Mouse (Mus musculus) midbrain, embryonic 13.5 days (tissue): ENCODE results near the gene Mcm9. TPM values are rescaled to one million over a fixed set of nuclear protein-coding genes. Genes with fewer than 3 reads are reported as not detected.
"Not testable (repeated sequence)": the region's sequence is repeated elsewhere in the genome, so short reads cannot be mapped to it uniquely, and the experiment has no call there.

Source experiments
- ATAC-seq: fragments of 200-750 bp; cut with Nextera tagmentation; 2 replicates; pipeline ENCODE4 v1.8.0; 2017; ENCODE audit warnings: mild to moderate bottlenecking, moderate TSS enrichment, moderate library complexity
- H3K27ac ChIP-seq: fragments of 300-500 bp; sonication (generic); 2 replicates; pipeline ENCODE4 v1.5.1; 2015; ENCODE audit warnings: inconsistent platforms, mild to moderate bottlenecking, moderate library complexity
- H3K27me3 ChIP-seq: fragments of 300-500 bp; sonication (generic); 2 replicates; pipeline ENCODE4 v1.6.1; 2015; ENCODE audit warnings: mild to moderate bottlenecking, inconsistent platforms
- H3K36me3 ChIP-seq: fragments of 300-500 bp; sonication (generic); 2 replicates; pipeline ENCODE4 v1.6.1; 2015; ENCODE audit warnings: mild to moderate bottlenecking, inconsistent platforms
- H3K4me1 ChIP-seq: fragments of 300-500 bp; sonication (generic); replicated peaks from 2 replicates; pipeline ENCODE4 v1.6.1; 2015; ENCODE audit warnings: inconsistent platforms
- H3K4me2 ChIP-seq: fragments of 300-500 bp; sonication (generic); replicated peaks from 2 replicates; pipeline ENCODE4 v1.6.1; 2015; ENCODE audit warnings: moderate library complexity, mild to moderate bottlenecking, inconsistent platforms
- H3K4me3 ChIP-seq: fragments of 300-500 bp; sonication (generic); replicated peaks from 2 replicates; pipeline ENCODE4 v1.5.1; 2015; ENCODE audit warnings: mild to moderate bottlenecking, inconsistent platforms
- H3K9ac ChIP-seq: fragments of 300-500 bp; sonication (generic); replicated peaks from 2 replicates; pipeline ENCODE4 v1.6.1; 2015; ENCODE audit warnings: mild to moderate bottlenecking, inconsistent platforms
- H3K9me3 ChIP-seq: fragments of 300-500 bp; sonication (generic); 2 replicates; pipeline ENCODE4 v1.6.1; 2016; ENCODE audit warnings: mild to moderate bottlenecking, inconsistent platforms
- WGBS: fragments of 180-500 bp; shearing (Covaris S2); methylation state at CpG from one replicate; pipeline ENCODE4 v1.1.7; 2015; 5-methylcytosine and 5-hydroxymethylcytosine counted together
- polyA plus RNA-seq: library from polyadenylated mRNA; unstranded; fragments of >200 nt; fragmentation: Nextera tagmentation; extraction: Ambion mirVana; gene quantifications from 2 replicates; pipeline ENCODE4 v1.2.1, GENCODE M21; 2015

Mcm9 gene
- 9.8 and 10.4 TPM in 2 replicates for polyA plus RNA-seq

DNA sequence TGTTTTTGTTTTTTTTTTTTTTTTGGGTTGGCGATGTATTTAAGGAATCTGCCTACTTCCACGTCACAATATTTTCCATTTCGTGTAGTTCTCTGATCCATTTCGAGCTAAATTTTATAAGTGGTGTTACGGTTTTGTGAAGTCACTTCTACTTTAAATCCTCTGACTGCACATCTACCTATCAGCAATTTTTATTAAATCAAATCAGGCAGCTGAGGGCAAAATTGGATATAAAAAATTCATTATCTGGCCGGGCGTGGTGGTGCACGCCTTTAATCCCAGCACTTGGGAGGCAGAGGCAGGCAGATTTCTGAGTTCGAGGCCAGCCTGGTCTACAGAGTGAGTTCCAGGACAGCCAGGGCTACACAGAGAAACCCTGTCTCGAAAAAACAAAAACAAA, at the start of gene Mcm9:
Gene Mcm9, minus strand, starts transcription at position 101 of the 400 bp plus-strand sequence.
- not testable (repeated sequence) for H3K9me3 ChIP-seq, H3K36me3 ChIP-seq, ATAC-seq, H3K27me3 ChIP-seq
- H3K27ac ChIP-seq: peak within 1 kb of the TSS; percentile 81
- H3K4me2 ChIP-seq: peak within 1 kb of the TSS; percentile 56
- peak within 1 kb of the TSS; percentile 77 for H3K4me3 ChIP-seq
- H3K4me1 ChIP-seq: peaks cover 13% of the 10 kb centered on the region; the same call in 1 of the 2 replicates
- H3K9ac ChIP-seq: peak within 1 kb of the TSS; percentile 73
- WGBS: 60% methylated on average over 10 of the region's 10 CpGs

GRCm38 (mm10) chr10:53661788-53662187, 31.5 kb upstream of the Mcm9 start:
- Histone ChIP-seq H3K27me3 (no peaks in the 10 kb centered on the region), H3K27ac (no peak overlapping the region), H3K9me3 (no peaks in the 10 kb centered on the region), H3K9ac (no peak overlapping the region), H3K4me1 (no peaks in the 10 kb centered on the region), H3K4me3 (no peak overlapping the region), H3K36me3 (peaks cover 3% of the 10 kb centered on the region; the same call in 1 of the 2 replicates), H3K4me2 (no peak overlapping the region)
- ATAC-seq: no peak
- WGBS: 81% methylated on average over 4 of the region's 4 CpGs

- not testable (repeated sequence) for H3K27ac ChIP-seq, H3K9me3 ChIP-seq, H3K4me2 ChIP-seq, H3K27me3 ChIP-seq, H3K4me3 ChIP-seq, H3K9ac ChIP-seq, H3K36me3 ChIP-seq, H3K4me1 ChIP-seq, ATAC-seq
- 86% methylated on average over 5 of the region's 5 CpGs for WGBS
Measured at GRCm38 (mm10) chr10:53654239-53654638, 24.0 kb upstream of the Mcm9 start.

DNA sequence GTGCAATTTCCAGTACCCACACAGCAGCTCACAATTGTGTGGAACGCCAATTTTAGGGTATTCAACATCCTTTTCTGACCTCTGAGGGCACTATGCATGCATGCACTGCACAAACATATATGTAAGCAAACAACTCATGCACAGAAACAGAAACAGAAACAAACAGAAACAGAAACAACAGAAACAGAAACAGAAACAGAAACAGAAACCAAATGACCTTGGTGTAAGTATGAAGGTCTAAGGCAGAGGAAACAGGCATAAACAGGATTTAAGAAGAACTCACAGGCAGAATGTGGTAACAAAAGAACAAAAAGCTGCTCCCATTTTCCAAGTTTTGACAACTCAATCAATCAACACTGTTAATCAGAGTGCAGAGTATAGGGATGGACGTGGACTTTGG, 20.4 kb upstream of the Mcm9 start:
- Histone ChIP-seq H3K4me3 (no peak overlapping the region), H3K4me1 (no peaks in the 10 kb centered on the region), H3K9ac (no peak overlapping the region), H3K4me2 (no peak overlapping the region), H3K27ac (no peak overlapping the region), H3K27me3 (no peaks in the 10 kb centered on the region), H3K9me3 (no peaks in the 10 kb centered on the region), H3K36me3 (peaks cover 9% of the 10 kb centered on the region)
- ATAC-seq: no peak
- 86% methylated on average over 2 of the region's 2 CpGs for WGBS

DNA sequence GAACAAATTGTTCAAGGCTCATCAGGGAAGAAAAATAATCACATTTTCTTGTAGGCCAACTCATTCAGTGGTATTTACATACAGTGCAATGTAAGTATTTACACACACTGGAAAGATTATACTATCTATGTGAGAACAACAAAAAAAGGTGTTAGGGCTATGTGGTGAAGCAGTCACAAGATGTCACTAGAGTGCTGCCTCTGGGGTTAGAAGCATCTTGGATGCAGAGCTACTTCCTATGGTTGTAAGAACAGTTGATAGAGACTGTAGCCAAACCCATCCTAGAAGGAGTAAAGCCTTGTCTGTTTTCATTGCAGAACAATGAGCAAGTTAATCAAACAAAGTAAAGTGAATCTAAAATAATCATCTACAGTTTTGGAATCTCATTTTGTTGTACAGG, 11.3 kb upstream of the Mcm9 start:
- no peaks in the 10 kb centered on the region for H3K36me3 ChIP-seq
- no peak overlapping the region for H3K4me2 ChIP-seq
- peak; percentile 67 for ATAC-seq
- no peak overlapping the region for H3K27ac ChIP-seq
- H3K4me3 ChIP-seq: no peak overlapping the region
- no peaks in the 10 kb centered on the region for H3K4me1 ChIP-seq
- H3K9ac ChIP-seq: no peak overlapping the region
- H3K27me3 ChIP-seq: no peaks in the 10 kb centered on the region
- H3K9me3 ChIP-seq: no peaks in the 10 kb centered on the region

GRCm38 (mm10) chr10:53635246-53635971, 5.2 kb upstream of the Mcm9 start:
- Histone ChIP-seq H3K27me3 (no peaks in the 10 kb centered on the region), H3K4me3 (no peak overlapping the region), H3K9me3 (no peaks in the 10 kb centered on the region), H3K4me1 (no peaks in the 10 kb centered on the region), H3K9ac (no peak overlapping the region), H3K27ac (no peak overlapping the region), H3K4me2 (no peak overlapping the region), H3K36me3 (no peaks in the 10 kb centered on the region)
- 91% methylated on average over 13 of the region's 13 CpGs for WGBS
- ATAC-seq: no peak

DNA sequence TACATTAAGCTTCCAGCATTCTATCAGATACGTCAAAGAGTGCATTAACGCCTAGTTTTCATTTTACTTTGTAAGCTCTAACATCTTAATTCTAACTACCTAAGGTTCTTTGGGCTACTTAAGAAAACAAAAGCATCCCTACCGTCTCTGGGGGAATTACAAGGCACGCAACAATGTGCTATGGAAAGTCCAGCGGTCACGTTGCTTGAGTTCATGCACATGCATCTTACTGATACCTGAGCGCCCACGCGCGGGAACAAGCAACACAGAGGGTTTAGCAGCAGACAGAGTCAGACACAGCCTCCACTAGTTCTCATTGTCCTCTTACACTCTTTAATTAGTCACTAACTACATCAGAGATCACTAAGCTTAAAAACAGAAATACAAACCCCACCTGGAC, 3.9 kb upstream of the Mcm9 start:
- Histone ChIP-seq H3K4me1 (no peaks in the 10 kb centered on the region), H3K9me3 (no peaks in the 10 kb centered on the region), H3K27me3 (no peaks in the 10 kb centered on the region), H3K4me3 (no peak overlapping the region), H3K4me2 (no peak overlapping the region), H3K27ac (no peak overlapping the region), H3K9ac (no peak overlapping the region), H3K36me3 (no peaks in the 10 kb centered on the region)
- whole genome bisulfite sequencing: 72% methylated on average over 10 of the region's 10 CpGs
- no peak for ATAC-seq

DNA sequence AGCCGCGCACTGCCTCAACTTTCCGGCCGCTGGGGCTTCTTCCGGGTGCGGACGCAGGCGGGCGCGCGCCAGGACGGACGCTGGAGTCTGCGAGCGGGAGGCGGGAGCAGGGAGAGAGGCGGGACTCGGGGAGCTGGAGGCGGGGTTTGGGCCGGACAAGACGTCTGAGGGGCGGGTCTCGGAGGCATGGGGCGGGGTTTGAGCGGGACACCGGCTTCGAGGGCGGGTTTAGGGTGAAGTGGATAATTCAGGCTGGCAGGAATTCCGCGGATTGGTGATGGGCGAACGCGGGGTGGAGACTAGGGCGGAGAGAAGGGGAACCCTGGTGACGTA, 355 bp downstream of the Mcm9 start:
- Histone ChIP-seq H3K4me1 (peaks cover 13% of the 10 kb centered on the region; the same call in 1 of the 2 replicates), H3K27me3 (no peaks in the 10 kb centered on the region), H3K4me3 (peak overlapping the region; percentile 77), H3K9ac (peak overlapping the region; percentile 73), H3K27ac (peak overlapping the region; percentile 81), H3K9me3 (no peaks in the 10 kb centered on the region), H3K36me3 (no peaks in the 10 kb centered on the region), H3K4me2 (peak overlapping the region; percentile 56)
- under 1% methylated on average over 35 of the region's 35 CpGs for WGBS
- ATAC-seq: peak; percentile 97

DNA sequence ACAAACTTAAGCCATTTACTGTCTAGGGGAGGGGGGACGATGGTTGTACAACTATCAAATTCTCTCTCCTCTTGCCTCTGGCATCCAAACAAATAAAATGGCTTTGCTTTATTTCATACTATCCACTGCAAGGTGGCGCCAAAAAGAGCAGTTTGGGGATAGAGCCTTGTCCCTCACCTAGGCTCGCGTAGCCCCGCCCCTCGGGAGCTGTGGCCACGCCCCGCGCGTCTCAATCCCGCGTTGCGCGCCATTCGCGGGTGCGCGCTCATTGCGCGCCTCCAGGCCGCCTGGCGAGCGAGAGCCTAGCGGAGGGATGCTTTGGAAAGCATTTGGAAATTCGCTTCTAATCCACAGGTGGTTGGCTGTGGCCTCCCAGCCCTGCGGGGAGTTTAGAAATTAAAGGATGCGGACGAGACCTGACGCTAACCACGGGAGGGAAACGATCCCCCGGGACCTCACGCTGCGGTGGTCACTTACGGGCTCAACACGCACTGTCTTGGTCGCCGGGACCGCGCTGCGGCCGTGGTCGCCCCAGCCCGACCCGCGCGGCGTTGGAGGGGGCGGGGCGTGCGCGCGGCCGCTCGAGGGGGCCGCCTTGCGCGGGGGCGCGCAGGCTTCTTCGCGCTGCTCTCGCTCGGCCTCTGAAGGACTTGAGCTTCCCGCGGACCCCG, 857 bp downstream of the Mcm9 start:
- ATAC-seq: peak; percentile 91
- peak overlapping the region; percentile 77 for H3K4me3 ChIP-seq
- under 1% methylated on average over 67 of the region's 67 CpGs for WGBS

GRCm38 (mm10) chr10:53615850-53616616, 14.2 kb downstream of the Mcm9 start:
- no peaks in the 10 kb centered on the region for H3K27me3 ChIP-seq
- WGBS: 89% methylated on average over 8 of the region's 8 CpGs
- no peak overlapping the region for H3K27ac ChIP-seq
- H3K4me1 ChIP-seq: no peaks in the 10 kb centered on the region
- H3K9ac ChIP-seq: no peak overlapping the region
- H3K9me3 ChIP-seq: no peaks in the 10 kb centered on the region
- no peak for ATAC-seq
- H3K4me3 ChIP-seq: no peak overlapping the region
- no peak overlapping the region for H3K4me2 ChIP-seq
- H3K36me3 ChIP-seq: peaks cover 47% of the 10 kb centered on the region

More for the DNA sequence above, 857 bp downstream of the Mcm9 start:
- no peaks in the 10 kb centered on the region for H3K36me3 ChIP-seq
- peak overlapping the region; percentile 81 for H3K27ac ChIP-seq
- H3K9ac ChIP-seq: peak overlapping the region; percentile 73
- H3K9me3 ChIP-seq: no peaks in the 10 kb centered on the region
- peak overlapping the region; percentile 56 for H3K4me2 ChIP-seq
- peaks cover 13% of the 10 kb centered on the region; the same call in 1 of the 2 replicates for H3K4me1 ChIP-seq
- no peaks in the 10 kb centered on the region for H3K27me3 ChIP-seq

DNA sequence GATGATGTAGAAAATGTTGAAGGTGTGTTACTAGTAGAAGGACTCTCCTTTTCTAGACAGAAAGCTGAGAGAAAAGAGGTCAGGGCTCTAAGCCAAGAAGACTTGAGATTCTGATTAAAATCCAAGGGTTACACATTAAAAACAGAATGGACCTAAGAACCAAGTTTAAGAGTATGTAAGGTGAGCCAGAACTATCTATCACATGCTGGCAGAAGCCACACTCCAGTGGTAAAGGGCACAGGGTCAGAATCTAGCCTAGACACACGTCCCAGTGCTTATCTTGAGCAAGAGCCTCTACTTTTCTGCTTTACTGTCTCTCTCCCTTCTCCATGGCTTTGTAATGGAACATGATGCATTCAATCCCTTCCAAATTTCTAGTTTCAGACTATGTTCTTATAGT, 16.3 kb downstream of the Mcm9 start:
- 82% methylated on average over 1 of the region's 1 CpGs for WGBS

GRCm38 (mm10) chr10:53612172-53612571, 18.1 kb downstream of the Mcm9 start:
- H3K27me3 ChIP-seq: no peaks in the 10 kb centered on the region
- WGBS: 76% methylated on average over 1 of the region's 1 CpGs
- no peak overlapping the region for H3K4me3 ChIP-seq
- no peaks in the 10 kb centered on the region for H3K9me3 ChIP-seq
- ATAC-seq: no peak
- H3K4me1 ChIP-seq: no peaks in the 10 kb centered on the region
- peaks cover 67% of the 10 kb centered on the region for H3K36me3 ChIP-seq
- H3K4me2 ChIP-seq: no peak overlapping the region
- no peak overlapping the region for H3K27ac ChIP-seq
- no peak overlapping the region for H3K9ac ChIP-seq

More for the DNA sequence above, 16.3 kb downstream of the Mcm9 start:
- Histone ChIP-seq H3K4me2 (no peak overlapping the region), H3K4me3 (no peak overlapping the region), H3K4me1 (no peaks in the 10 kb centered on the region), H3K9ac (no peak overlapping the region), H3K27ac (no peak overlapping the region), H3K27me3 (no peaks in the 10 kb centered on the region), H3K9me3 (no peaks in the 10 kb centered on the region), H3K36me3 (peaks cover 56% of the 10 kb centered on the region)
- no peak for ATAC-seq
